14 mouse cellular contexts compared by ENCODE assay signal in the genomic region with DNA sequence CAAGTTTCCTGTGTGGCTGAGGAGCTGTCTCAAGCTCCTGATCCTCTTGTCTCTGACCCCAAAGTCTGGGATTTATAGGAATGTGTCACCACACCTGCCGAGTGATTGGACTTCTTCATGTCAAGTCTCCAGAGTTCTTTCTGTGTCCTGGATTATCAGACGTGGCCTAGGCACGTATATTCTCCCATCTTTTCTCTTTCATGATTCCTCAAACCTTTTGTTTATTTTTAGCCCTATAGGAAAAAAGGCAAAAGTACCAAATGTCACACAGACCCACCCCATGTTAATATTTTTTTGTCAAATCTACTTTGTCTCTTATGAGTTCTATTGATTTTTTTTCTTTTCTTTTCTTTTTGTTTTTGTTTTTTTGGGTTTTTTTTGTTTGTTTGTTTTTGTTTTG. TPM values are rescaled to one million over a fixed set of nuclear protein-coding genes. Genes with fewer than 3 reads are reported as not detected.
A peak's percentile ranks its signal among the peaks of the same experiment; 100 is the strongest.
DNase-seq lines count a peak whose midpoint lies in the region.
"Had no signal": no experiment of that assay in that cellular context is flagged by ENCODE, and none has a peak within 500 bp of the region (broad histone marks: within the 10 kb centered on the region; RNA-seq: fewer than 3 reads in every experiment).

No protein-coding gene starts in this region.

- DNase-seq in 3T3-L1 (ENCODE audit: low read depth, low spot score): peak; percentile 92
- DNase-seq in left cerebral cortex, adult 18-20 months (ENCODE audit: low spot score in 2 of 2): no peak
- DNase-seq: adrenal gland, adult 2 months; adrenal gland, adult 8-10 months; adrenal gland, postnatal 10 days; adrenal gland, postnatal 14 days; adrenal gland, postnatal 25 days; adrenal gland, postnatal 36 days; B cell, adult 2 months; cerebellum, adult 11 months; cerebellum, adult 11-12 months; cerebellum, adult 18-20 months; cerebellum, adult 2 months; cerebellum, adult 8-10 months had no signal

RNA-seq across cellular contexts. Expression of a gene that starts 19.3 kb away (rescaled TPM):
- total RNA-seq in left cerebral cortex, adult 18-20 months (2021): 1 to 10 TPM; 4.2 TPM
